Mouse (Mus musculus): ENCODE results near the gene Ptx3.

DNA sequence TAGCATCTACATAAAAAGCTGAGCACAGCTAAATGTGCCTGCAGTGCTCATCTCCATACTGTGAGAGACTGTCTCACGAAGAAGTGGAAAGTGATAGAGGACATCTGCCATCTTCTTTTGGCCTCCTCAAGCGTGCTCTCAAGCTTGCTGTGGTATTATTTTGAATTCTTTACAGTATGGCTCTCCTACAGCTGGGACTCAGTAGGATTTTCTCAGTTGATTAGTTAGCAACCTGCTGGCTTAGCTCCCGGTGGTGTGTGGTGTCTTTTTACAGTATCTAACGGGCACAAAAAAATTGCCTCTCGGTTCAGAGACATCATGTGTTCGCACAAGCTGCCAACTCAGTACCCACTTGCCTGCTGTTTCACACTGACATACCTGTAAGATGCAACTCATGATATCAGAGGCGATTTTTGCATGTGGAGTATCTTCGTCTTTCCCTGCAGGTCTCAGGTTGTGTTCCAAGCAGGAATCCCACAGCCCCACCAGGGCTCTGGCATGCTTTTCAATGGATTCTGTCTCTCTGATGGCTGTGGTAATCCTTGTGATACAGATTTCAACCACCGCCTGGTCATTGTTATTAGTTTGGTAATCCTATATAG is 34.9 kb downstream of the Ptx3 start:
- TF ChIP-seq POLR2A (IDR thresholded peaks at IDR 0.05; ENCODE audit: borderline replicate concordance, insufficient read depth, low read length) (no peak), CTCF (IDR thresholded peaks at IDR 0.05; ENCODE audit: borderline replicate concordance, insufficient read depth, low read depth, low read length) (no peak)

Data from cerebellum, adult 2 months (tissue).